Mouse (Mus musculus) spleen, adult 2 months (tissue): ENCODE data around the gene Suox.

Experiments
- CTCF ChIP-seq: fragments of 200-500 bp; IDR thresholded peaks from 2 replicates; pipeline ENCODE4 v1.5.1; 2011; ENCODE audit warnings: mild to moderate bottlenecking, inconsistent platforms; ENCODE audit not compliant: insufficient read depth, insufficient read length, insufficient replicate concordance; ENCODE audit errors: extremely low read depth
- POLR2A ChIP-seq: fragments of 200-500 bp; IDR thresholded peaks from 2 replicates; pipeline ENCODE4 v1.6.1; 2011; ENCODE audit warnings: low read depth, low read length, inconsistent platforms

GRCm38 (mm10) chr10:128639999-128640398 lies 33.9 kb downstream of the Suox start:
- TF ChIP-seq CTCF (no peak), POLR2A (no peak)
